Mouse (Mus musculus) thymus, postnatal 0 days (tissue): ENCODE measurements around the gene Axl. TPM values are rescaled to one million over a fixed set of nuclear protein-coding genes. Genes with fewer than 3 reads are reported as not detected.
"Not testable (repeated sequence)": the region's sequence is repeated elsewhere in the genome, so short reads cannot be mapped to it uniquely, and the experiment has no call there.

Experiments used
- DNase-seq: peaks from one replicate; pipeline ENCODE4 v3.0.0-alpha.2; 2015; ENCODE audit warnings: low spot score
- polyA plus RNA-seq: library from polyadenylated mRNA; unstranded; fragments of >200 nt; fragmentation: Nextera tagmentation; extraction: Ambion mirVana; gene quantifications from 2 replicates; pipeline ENCODE4 v1.2.1, GENCODE M21; 2015

Gene Axl
- polyA plus RNA-seq, 1 experiment from 2014 or later = 29.4 TPM

GRCm38 (mm10) chr7:25754738-25755467 lies 33.6 kb downstream of the Axl start, which contains the start of gene Hnrnpul1:
Hnrnpul1 (minus strand) TSS chr7:25754757.
- peak; percentile 99 for DNase-seq

GRCm38 (mm10) chr7:25754439-25754737 lies 34.1 kb downstream of the Axl start:
- DNase-seq = no peak

GRCm38 (mm10) chr7:25753643-25754438 lies 34.7 kb downstream of the Axl start:
- DNase-seq = peak; percentile 13

GRCm38 (mm10) chr7:25753076-25753475 lies 35.4 kb downstream of the Axl start:
- DNase-seq = no peak

GRCm38 (mm10) chr7:25746844-25747243 lies 41.7 kb downstream of the Axl start:
- DNase-seq = no peak

GRCm38 (mm10) chr7:25738277-25738676 lies 50.2 kb downstream of the Axl start:
- DNase-seq = no peak

GRCm38 (mm10) chr7:25736920-25737319 lies 51.6 kb downstream of the Axl start:
- DNase-seq = peak; percentile 8

- no peak for DNase-seq
Measured at GRCm38 (mm10) chr7:25734991-25735390, 53.5 kb downstream of the Axl start.

- no peak for DNase-seq
Measured at GRCm38 (mm10) chr7:25731294-25732055, 57.0 kb downstream of the Axl start.

- no peak for DNase-seq
Measured at GRCm38 (mm10) chr7:25729862-25730261, 58.6 kb downstream of the Axl start.

GRCm38 (mm10) chr7:25729396-25729795 lies 59.1 kb downstream of the Axl start:
- no peak for DNase-seq

- no peak for DNase-seq
Measured at GRCm38 (mm10) chr7:25727800-25728199, 60.7 kb downstream of the Axl start.

- DNase-seq = no peak
Measured at GRCm38 (mm10) chr7:25725886-25726285, 62.6 kb downstream of the Axl start.

GRCm38 (mm10) chr7:25721776-25722175 lies 66.7 kb downstream of the Axl start:
- DNase-seq = not testable (repeated sequence)

- DNase-seq = no peak
Measured at GRCm38 (mm10) chr7:25720760-25721159, 67.7 kb downstream of the Axl start.

GRCm38 (mm10) chr7:25719761-25720610 lies 68.5 kb downstream of the Axl start:
- peak; percentile 65 for DNase-seq

GRCm38 (mm10) chr7:25718788-25719417 lies 69.6 kb downstream of the Axl start, which contains the start of gene Ccdc97:
Ccdc97 (minus strand) TSS chr7:25719088.
- peak; percentile 96 for DNase-seq

- no peak for DNase-seq
Measured at GRCm38 (mm10) chr7:25717478-25717877, 71.0 kb downstream of the Axl start.

GRCm38 (mm10) chr7:25715731-25716271 lies 72.7 kb downstream of the Axl start:
- no peak for DNase-seq

- no peak for DNase-seq
Measured at GRCm38 (mm10) chr7:25714581-25714980, 73.9 kb downstream of the Axl start.
